Mouse (Mus musculus) embryonic facial prominence, embryonic 13.5 days (tissue): ENCODE data around the gene Abcg8. TPM values are rescaled to one million over a fixed set of nuclear protein-coding genes. Genes with fewer than 3 reads are reported as not detected.

ENCODE experiments used
- ATAC-seq: fragments of 200-750 bp; cut with Nextera tagmentation; 2 replicates; pipeline ENCODE4 v1.8.0; 2017; ENCODE audit warnings: low read depth; ENCODE audit not compliant: insufficient number of reproducible peaks, insufficient read depth, low FRiP score, low TSS enrichment
- H3K27ac ChIP-seq: fragments of 300-500 bp; sonication (generic); 2 replicates; pipeline ENCODE4 v1.5.1; 2015; ENCODE audit warnings: moderate library complexity, mild to moderate bottlenecking, inconsistent platforms
- H3K27me3 ChIP-seq: fragments of 300-500 bp; sonication (generic); 2 replicates; pipeline ENCODE4 v1.6.1; 2015; ENCODE audit warnings: mild to moderate bottlenecking, inconsistent platforms
- H3K36me3 ChIP-seq: fragments of 300-500 bp; sonication (generic); 2 replicates; pipeline ENCODE4 v1.6.1; 2015; ENCODE audit warnings: mild to moderate bottlenecking, inconsistent platforms
- H3K4me1 ChIP-seq: fragments of 300-500 bp; sonication (generic); 2 replicates; pipeline ENCODE4 v1.6.1; 2015; ENCODE audit warnings: inconsistent platforms
- H3K4me2 ChIP-seq: fragments of 300-500 bp; sonication (generic); 2 replicates; pipeline ENCODE4 v1.6.1; 2015; ENCODE audit warnings: moderate library complexity, mild to moderate bottlenecking, inconsistent platforms
- H3K4me3 ChIP-seq: fragments of 300-500 bp; sonication (generic); 2 replicates; pipeline ENCODE4 v1.5.1; 2015; ENCODE audit warnings: mild to moderate bottlenecking, inconsistent platforms
- H3K9ac ChIP-seq: fragments of 300-500 bp; sonication (generic); 2 replicates; pipeline ENCODE4 v1.6.1; 2015; ENCODE audit warnings: mild to moderate bottlenecking, inconsistent platforms
- H3K9me3 ChIP-seq: fragments of 300-500 bp; sonication (generic); 2 replicates; pipeline ENCODE4 v1.6.1; 2016; ENCODE audit warnings: inconsistent platforms
- WGBS: fragments of 180-500 bp; shearing (Covaris S2); methylation state at CpG from one replicate; pipeline ENCODE4 v1.1.7; 2015; ENCODE audit warnings: mixed read lengths; 5-methylcytosine and 5-hydroxymethylcytosine counted together
- polyA plus RNA-seq: library from polyadenylated mRNA; unstranded; fragments of >200 nt; fragmentation: Nextera tagmentation; extraction: Ambion mirVana; gene quantifications from 2 replicates; pipeline ENCODE4 v1.2.1, GENCODE M21; 2015

Gene Abcg8
- polyA plus RNA-seq, 1 experiment from 2014 or later = 0.14 TPM

DNA sequence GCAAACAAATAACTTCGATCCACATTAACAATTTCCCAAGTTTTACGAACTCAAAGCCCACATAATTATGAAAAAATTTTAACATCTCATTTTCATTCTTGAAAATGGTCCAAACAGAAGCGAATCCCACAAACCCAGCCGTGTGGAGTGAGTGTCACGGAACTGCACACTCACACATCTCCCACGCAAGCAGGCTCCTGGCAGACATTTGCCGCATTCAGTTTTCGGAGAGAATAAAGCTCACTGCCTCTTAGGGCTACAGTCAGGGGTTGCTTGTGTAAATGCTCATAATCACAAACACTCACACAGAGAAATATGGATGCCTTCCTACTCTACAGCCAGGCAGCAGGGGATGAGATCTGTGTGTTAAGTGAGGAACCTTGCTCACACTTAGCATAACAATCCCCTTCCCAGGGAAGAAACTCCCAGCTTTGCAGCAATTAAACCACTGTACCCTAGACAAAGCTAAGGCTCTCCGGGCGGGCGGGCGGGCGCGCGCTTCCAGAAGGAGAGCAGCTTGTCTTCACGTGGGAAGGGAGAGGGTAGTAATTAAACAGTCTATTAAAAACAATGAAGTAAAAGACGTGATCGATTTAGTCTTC is 37.6 kb downstream of the Abcg8 start:
- Histone ChIP-seq H3K9me3 (no peaks in the 10 kb centered on the region), H3K4me3 (no peak overlapping the region), H3K4me2 (no peak overlapping the region; the same call in 1 of the 2 replicates), H3K27me3 (no peaks in the 10 kb centered on the region), H3K9ac (no peak overlapping the region), H3K36me3 (peaks cover 23% of the 10 kb centered on the region), H3K27ac (no peak overlapping the region), H3K4me1 (peaks cover 28% of the 10 kb centered on the region)
- ATAC-seq = no peak
- WGBS = 81% methylated on average over 18 of the region's 18 CpGs

DNA sequence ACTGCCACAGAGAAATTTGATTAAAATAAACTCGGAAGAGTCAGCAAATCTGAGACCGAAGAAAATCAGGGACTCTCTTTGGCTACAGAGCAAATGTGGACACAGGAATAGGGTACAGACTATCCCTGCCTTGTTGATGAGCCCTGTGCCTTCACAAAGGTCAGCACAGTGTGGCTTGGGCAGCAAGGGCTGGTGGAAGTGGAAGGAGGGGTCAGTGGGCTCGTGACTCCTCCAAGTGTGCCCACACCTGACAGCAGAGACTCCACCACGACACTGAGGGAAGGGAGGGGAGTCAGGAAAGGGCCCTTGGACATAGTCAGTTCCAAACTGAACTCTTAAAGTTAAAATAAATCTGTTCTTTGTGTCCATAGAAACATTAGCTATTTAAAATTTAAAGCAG is 38.8 kb downstream of the Abcg8 start:
- Histone ChIP-seq H3K27me3 (no peaks in the 10 kb centered on the region), H3K4me3 (no peak overlapping the region), H3K4me2 (no peak overlapping the region), H3K36me3 (peaks cover 11% of the 10 kb centered on the region), H3K9me3 (no peaks in the 10 kb centered on the region), H3K27ac (no peak overlapping the region), H3K9ac (no peak overlapping the region), H3K4me1 (peaks cover 17% of the 10 kb centered on the region)
- ATAC-seq = no peak
- whole genome bisulfite sequencing = 49% methylated on average over 4 of the region's 4 CpGs

DNA sequence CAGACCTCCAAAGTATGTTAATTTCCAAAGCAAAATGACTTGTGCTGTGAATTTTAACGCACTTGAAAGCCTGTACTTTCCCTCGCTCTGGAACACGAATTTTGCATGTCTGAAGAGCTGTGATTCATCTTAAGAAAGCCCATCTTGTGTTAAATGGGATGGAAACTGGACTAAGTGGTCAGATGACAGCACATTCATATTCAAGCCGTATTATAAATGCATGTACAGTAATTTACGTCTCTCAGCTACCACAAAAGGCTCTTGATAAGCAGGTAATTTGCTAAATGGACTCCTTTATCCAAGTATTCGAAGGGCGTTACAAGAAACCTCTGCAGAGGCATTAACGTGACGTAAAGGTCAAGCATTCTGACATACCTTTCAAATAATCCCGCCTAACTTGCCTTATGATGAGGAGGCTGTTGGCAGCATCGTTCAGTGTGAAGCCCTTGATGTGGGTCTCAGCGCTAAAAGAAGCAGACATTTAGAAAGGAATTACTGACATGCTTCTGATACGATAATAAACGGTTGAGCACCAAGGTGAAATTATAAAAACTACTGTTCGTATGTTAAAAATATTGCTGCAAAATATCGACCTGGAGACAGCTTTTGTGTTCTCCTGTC is 40.3 kb downstream of the Abcg8 start:
- Histone ChIP-seq H3K27ac (no peak overlapping the region), H3K9ac (no peak overlapping the region), H3K4me1 (peaks cover 17% of the 10 kb centered on the region), H3K4me3 (no peak overlapping the region), H3K27me3 (no peaks in the 10 kb centered on the region), H3K9me3 (no peaks in the 10 kb centered on the region), H3K4me2 (no peak overlapping the region), H3K36me3 (peaks cover 17% of the 10 kb centered on the region)
- 66% methylated on average over 16 of the region's 16 CpGs for WGBS
- no peak for ATAC-seq

DNA sequence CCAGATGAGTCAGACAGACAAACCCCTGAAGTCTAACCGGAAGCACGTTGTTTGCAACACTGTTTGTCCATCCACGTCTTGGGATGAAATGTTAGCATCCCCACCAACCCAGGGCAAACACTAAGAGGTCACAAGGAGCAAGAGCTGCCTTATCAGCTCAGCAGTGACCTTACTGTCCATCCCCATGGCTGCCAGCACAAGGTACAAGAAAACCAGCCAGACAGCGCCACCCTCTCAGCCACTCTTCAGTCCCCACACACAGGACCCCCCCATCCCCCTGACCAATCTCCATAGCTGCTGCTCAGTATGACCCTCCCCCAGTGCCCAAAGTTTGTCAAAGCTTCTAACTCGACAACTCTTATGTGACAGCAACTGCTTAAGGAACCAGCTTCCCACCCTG is 41.3 kb downstream of the Abcg8 start:
- no peak for ATAC-seq
- no peak overlapping the region for H3K27ac ChIP-seq
- H3K36me3 ChIP-seq = peaks cover 22% of the 10 kb centered on the region
- peaks cover 17% of the 10 kb centered on the region for H3K4me1 ChIP-seq
- H3K4me2 ChIP-seq = no peak overlapping the region
- no peak overlapping the region for H3K4me3 ChIP-seq
- H3K27me3 ChIP-seq = no peaks in the 10 kb centered on the region
- H3K9ac ChIP-seq = no peak overlapping the region
- WGBS = 35% methylated on average over 5 of the region's 5 CpGs
- no peaks in the 10 kb centered on the region for H3K9me3 ChIP-seq

DNA sequence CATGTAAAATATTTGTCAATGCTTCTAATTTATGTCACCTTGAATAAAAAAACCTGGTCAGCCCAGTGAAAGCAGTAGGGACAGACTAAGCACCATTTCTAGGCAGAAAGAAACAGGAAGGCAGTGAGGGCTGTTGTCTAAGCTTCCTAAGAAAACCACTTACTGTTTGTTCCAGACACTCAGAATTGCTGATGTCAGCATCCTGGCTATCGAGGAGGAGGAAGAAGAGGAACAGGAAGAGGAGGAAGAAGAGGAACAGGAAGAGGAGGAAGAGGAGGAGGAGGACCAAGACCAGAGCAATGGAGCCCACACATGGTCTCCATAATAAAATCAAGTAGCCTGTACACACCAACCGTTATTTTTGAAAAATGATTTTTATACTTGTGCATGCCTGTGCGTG is 43.0 kb downstream of the Abcg8 start:
- H3K4me3 ChIP-seq = no peak overlapping the region
- H3K4me2 ChIP-seq = no peak overlapping the region
- H3K27me3 ChIP-seq = no peaks in the 10 kb centered on the region
- H3K9ac ChIP-seq = no peak overlapping the region
- peaks cover 14% of the 10 kb centered on the region for H3K4me1 ChIP-seq
- H3K36me3 ChIP-seq = peaks cover 27% of the 10 kb centered on the region
- H3K9me3 ChIP-seq = no peaks in the 10 kb centered on the region
- WGBS = 76% methylated on average over 3 of the region's 3 CpGs
- H3K27ac ChIP-seq = no peak overlapping the region
- ATAC-seq = no peak

DNA sequence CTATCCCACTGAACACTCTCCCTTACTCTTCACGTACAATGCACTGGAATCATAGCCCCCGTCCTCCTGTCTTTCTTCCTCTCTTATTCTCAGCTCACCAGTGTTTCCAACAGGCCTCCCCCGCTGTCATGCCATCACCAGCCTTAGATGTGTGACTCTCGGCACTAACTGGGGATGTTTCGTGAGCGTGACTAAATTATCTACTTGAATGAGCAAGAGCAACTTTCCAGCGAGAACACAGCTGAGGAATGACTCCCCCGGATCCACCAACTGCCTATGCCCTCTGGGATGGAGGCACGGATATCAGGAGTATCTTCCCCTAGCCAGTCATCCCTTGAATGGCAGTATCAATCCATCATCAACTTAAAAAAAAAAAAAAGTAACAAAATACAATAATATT is 47.9 kb downstream of the Abcg8 start:
- WGBS = 79% methylated on average over 9 of the region's 9 CpGs
- Histone ChIP-seq H3K4me1 (no peaks in the 10 kb centered on the region), H3K27me3 (no peaks in the 10 kb centered on the region), H3K4me3 (no peak overlapping the region), H3K9ac (no peak overlapping the region), H3K27ac (no peak overlapping the region), H3K4me2 (no peak overlapping the region), H3K36me3 (peaks cover 50% of the 10 kb centered on the region), H3K9me3 (no peaks in the 10 kb centered on the region)
- ATAC-seq = no peak

DNA sequence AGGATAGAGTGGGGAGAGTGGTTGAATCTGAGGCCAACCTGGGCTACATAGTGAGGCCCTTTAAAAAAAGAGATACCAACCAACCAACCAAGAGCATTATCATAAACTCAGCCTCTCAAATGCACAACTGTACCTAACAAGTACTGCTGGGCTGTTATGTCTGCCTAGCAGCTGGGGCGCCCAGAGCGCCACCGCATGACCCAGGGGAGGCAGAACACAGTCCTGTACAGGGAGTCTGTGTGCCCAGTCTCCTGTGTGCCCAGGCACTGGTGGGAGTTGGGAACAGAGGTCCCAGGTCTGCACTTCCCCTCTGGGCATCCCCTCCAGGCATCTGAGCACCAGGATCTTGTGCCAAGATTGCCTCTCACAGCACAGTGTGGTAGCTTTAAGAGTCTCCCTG is 49.1 kb downstream of the Abcg8 start:
- Histone ChIP-seq H3K9me3 (no peaks in the 10 kb centered on the region), H3K4me1 (no peaks in the 10 kb centered on the region), H3K4me2 (no peak overlapping the region), H3K4me3 (no peak overlapping the region), H3K27me3 (no peaks in the 10 kb centered on the region), H3K27ac (no peak overlapping the region), H3K9ac (no peak overlapping the region), H3K36me3 (peaks cover 55% of the 10 kb centered on the region)
- WGBS = 93% methylated on average over 3 of the region's 3 CpGs
- ATAC-seq = no peak

DNA sequence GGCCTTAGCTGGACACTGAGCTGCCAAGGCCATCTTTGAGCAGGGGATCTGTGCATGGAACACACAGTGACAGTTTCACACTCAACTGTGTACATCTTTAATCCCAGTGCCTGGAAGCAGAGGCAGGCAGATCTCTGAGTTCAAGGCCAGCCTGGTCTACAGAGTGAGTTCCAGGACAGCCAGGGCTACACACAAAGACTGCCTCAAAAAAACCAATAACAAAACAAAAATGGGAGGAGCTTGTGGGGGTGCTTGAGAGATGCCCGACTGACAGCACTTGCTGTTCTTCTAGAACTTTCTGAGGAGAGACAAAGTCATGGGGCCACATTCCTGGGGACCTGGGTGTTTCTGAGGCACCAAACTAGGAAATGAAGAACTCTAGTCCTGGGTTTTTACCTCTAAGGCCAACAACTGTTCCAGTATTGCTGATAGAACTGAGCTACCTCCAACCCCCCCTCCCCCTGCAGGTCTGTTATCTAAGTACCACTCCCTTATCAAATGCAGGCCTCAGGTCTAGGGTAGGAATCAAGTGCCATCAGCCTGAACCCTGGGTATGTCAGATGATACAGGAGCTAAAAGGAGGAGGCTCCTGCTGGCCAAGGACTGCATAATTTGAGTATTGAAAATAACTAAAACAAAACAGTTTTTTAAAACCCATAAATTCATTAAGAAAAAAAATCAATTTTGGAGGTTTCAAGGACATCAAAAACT is 52.3 kb downstream of the Abcg8 start:
- 79% methylated on average over 1 of the region's 1 CpGs for WGBS
- no peak overlapping the region for H3K4me2 ChIP-seq
- no peak overlapping the region for H3K4me3 ChIP-seq
- no peak overlapping the region for H3K27ac ChIP-seq
- no peaks in the 10 kb centered on the region for H3K4me1 ChIP-seq
- no peak overlapping the region for H3K9ac ChIP-seq
- H3K27me3 ChIP-seq = no peaks in the 10 kb centered on the region
- ATAC-seq = no peak
- H3K36me3 ChIP-seq = peaks cover 51% of the 10 kb centered on the region
- H3K9me3 ChIP-seq = no peaks in the 10 kb centered on the region

DNA sequence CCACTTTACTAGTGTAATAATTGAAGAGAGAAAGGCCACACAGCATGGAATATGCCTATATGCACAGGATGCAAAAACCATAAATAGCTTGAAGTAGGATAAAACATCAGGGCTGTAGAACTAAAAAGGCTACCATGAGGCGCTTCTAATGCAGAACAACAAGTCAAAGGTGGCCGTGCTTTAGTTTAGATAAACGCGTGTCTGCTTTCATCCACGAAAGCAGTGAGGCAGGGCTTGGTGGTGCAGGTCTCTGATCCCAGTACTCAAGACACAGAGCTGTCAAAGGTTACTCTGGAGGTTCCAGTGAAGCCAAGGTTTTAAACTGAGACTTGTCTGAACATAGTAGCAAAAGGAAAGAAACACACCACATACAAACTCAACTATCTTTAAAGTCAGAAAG is 53.0 kb downstream of the Abcg8 start:
- Histone ChIP-seq H3K36me3 (peaks cover 48% of the 10 kb centered on the region), H3K4me3 (no peak overlapping the region), H3K9me3 (no peaks in the 10 kb centered on the region), H3K27ac (no peak overlapping the region), H3K9ac (no peak overlapping the region), H3K27me3 (no peaks in the 10 kb centered on the region), H3K4me2 (no peak overlapping the region), H3K4me1 (no peaks in the 10 kb centered on the region)
- ATAC-seq = no peak
- WGBS = 92% methylated on average over 5 of the region's 5 CpGs

DNA sequence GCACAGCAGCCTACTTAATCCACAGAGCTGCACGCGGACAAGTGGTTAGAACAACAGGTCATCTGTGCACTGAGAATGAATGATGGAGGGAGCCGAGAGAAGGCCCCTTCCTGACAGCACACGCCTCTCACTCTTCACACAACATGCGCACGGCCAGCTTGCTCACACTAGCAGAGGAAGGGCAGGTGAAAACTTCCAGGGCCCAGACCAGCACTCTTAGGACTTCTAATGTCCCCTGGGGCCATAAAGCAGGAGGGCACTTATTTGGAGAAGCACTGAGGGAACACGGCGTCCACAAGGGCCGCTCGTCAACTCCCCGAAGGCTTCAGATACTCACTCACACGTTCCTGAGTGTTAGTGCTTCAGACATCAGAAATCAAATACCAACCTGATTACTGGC is 55.3 kb downstream of the Abcg8 start:
- ATAC-seq = no peak
- Histone ChIP-seq H3K9ac (no peak overlapping the region), H3K9me3 (no peaks in the 10 kb centered on the region), H3K27ac (no peak overlapping the region), H3K4me3 (no peak overlapping the region), H3K36me3 (peaks cover 33% of the 10 kb centered on the region), H3K4me2 (no peak overlapping the region), H3K27me3 (no peaks in the 10 kb centered on the region), H3K4me1 (no peaks in the 10 kb centered on the region)
- 90% methylated on average over 12 of the region's 12 CpGs for WGBS

DNA sequence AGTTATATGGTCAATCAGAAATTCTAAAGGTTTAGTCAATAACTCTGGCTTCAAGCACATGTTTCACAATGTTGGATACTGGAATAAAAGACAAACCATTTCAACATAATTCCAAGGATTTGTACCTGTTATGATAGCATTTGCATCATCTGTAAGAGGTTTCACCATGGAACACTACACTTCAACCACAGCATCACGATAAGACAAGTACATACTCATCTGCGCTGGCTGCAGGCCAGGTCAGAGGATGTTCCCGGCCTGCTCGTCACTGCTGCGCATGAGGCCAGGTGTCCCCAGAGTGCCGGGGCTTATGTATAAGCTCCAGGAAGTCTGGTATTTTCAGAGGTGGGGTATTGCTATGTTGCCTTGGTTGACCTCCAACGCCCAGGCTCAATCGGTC is 56.5 kb downstream of the Abcg8 start:
- peaks cover 8% of the 10 kb centered on the region for H3K4me1 ChIP-seq
- no peak overlapping the region for H3K4me3 ChIP-seq
- ATAC-seq = no peak
- H3K27me3 ChIP-seq = no peaks in the 10 kb centered on the region
- 92% methylated on average over 8 of the region's 8 CpGs for WGBS
- H3K9me3 ChIP-seq = no peaks in the 10 kb centered on the region
- no peak overlapping the region for H3K9ac ChIP-seq
- peaks cover 31% of the 10 kb centered on the region for H3K36me3 ChIP-seq
- no peak overlapping the region for H3K4me2 ChIP-seq
- H3K27ac ChIP-seq = no peak overlapping the region

DNA sequence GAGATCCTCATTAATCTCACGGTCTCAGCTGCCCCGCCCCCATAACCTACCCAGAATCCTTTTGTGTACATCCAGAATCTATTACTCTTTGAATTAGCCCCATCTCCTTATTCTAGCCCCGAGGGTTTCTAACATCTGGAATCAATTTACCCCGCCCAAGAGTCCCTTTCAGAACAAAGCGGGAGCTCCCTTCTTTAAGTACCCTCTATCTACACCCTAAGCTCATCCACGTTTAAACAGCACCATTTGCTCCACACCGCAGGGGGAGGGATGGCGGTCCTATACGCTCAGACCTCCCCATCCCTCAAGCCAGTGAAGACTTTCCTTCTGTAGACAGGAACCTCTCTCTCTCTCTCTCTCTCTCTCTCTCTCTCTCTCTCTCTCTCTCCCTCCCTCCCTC is 60.6 kb downstream of the Abcg8 start:
- Histone ChIP-seq H3K9me3 (no peaks in the 10 kb centered on the region), H3K4me1 (peaks cover 24% of the 10 kb centered on the region), H3K9ac (no peak overlapping the region), H3K4me2 (peak overlapping the region; percentile 26; the same call in 1 of the 2 replicates), H3K27ac (no peak overlapping the region; the same call in 1 of the 2 replicates), H3K36me3 (peaks cover 13% of the 10 kb centered on the region; the same call in 1 of the 2 replicates), H3K4me3 (no peak overlapping the region), H3K27me3 (no peaks in the 10 kb centered on the region)
- no peak for ATAC-seq
- 21% methylated on average over 9 of the region's 9 CpGs for WGBS
